Mouse (Mus musculus): ENCODE measurements around the gene Hnrnpu. TPM values are rescaled to one million over a fixed set of nuclear protein-coding genes. Genes with fewer than 3 reads are reported as not detected.
"Not testable (repeated sequence)": the region's sequence is repeated elsewhere in the genome, so short reads cannot be mapped to it uniquely, and the experiment has no call there.

The Hnrnpu gene
- total RNA-seq, 2 experiments from 2014 or later: 431 to 439 TPM

GRCm38 (mm10) chr1:178318002-178318388 lies 19.6 kb downstream of the Hnrnpu start:
- H3K4me3 ChIP-seq: peak overlapping the region; percentile 77
- no peak for TF ChIP-seq CTCF (conservative IDR thresholded peaks at IDR 0.05)
- peak; percentile 87 to 91 for DNase-seq (ENCODE audit: low spot score in 2 of 2)

GRCm38 (mm10) chr1:178317275-178318001 lies 20.2 kb downstream of the Hnrnpu start:
- peak overlapping the region; percentile 100 for H3K27ac ChIP-seq
- peak overlapping the region; percentile 77 for H3K4me3 ChIP-seq
- DNase-seq (ENCODE audit: low spot score in 2 of 2): no peak
- TF ChIP-seq CTCF (conservative IDR thresholded peaks at IDR 0.05): no peak

More at GRCm38 (mm10) chr1:178318002-178318388, 19.6 kb downstream of the Hnrnpu start:
- H3K27ac ChIP-seq: peak overlapping the region; percentile 100

DNA sequence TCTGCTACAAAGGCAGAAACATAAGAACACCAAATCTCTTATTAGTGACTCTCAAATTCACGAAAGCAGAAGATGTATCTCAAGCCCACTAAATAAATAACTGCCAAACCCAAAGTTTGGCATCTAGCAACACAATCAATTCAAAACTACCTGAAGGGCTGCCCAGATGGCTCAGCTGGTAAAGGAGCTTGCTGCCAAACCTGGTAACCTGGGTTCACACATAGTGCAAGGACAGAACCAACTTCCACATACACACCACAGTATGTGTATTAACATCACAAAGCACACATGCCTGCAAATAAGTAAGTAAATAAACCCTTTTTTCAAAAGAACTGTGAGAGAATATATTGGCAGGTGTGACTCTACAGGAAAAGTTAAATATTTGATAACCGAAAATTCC lies 23.4 kb downstream of the Hnrnpu start:
- no peak overlapping the region for H3K27ac ChIP-seq
- TF ChIP-seq CTCF (conservative IDR thresholded peaks at IDR 0.05): no peak
- H3K4me3 ChIP-seq: no peak overlapping the region
- DNase-seq (ENCODE audit: low spot score in 2 of 2): no peak

- no peak for DNase-seq (ENCODE audit: low spot score in 2 of 2)
- Histone ChIP-seq H3K4me3 (no peak overlapping the region), H3K27ac (no peak overlapping the region)
- TF ChIP-seq CTCF (conservative IDR thresholded peaks at IDR 0.05): no peak
These were observed 24.5 kb downstream of the Hnrnpu start for GRCm38 (mm10) chr1:178313039-178313597.

- no peak overlapping the region for H3K4me3 ChIP-seq
- no peak overlapping the region for H3K27ac ChIP-seq
- TF ChIP-seq CTCF (conservative IDR thresholded peaks at IDR 0.05): peak; percentile 73
- no peak for DNase-seq (ENCODE audit: low spot score in 2 of 2)
These were observed 27.5 kb downstream of the Hnrnpu start for GRCm38 (mm10) chr1:178310128-178310527.

GRCm38 (mm10) chr1:178309487-178309886 lies 28.1 kb downstream of the Hnrnpu start:
- no peak for DNase-seq (ENCODE audit: low spot score in 2 of 2)
- Histone ChIP-seq H3K4me3 (no peak overlapping the region), H3K27ac (no peak overlapping the region)
- TF ChIP-seq CTCF (conservative IDR thresholded peaks at IDR 0.05): no peak

GRCm38 (mm10) chr1:178303425-178303824 lies 34.2 kb downstream of the Hnrnpu start:
- peak; percentile 88 for TF ChIP-seq CTCF (conservative IDR thresholded peaks at IDR 0.05)

DNA sequence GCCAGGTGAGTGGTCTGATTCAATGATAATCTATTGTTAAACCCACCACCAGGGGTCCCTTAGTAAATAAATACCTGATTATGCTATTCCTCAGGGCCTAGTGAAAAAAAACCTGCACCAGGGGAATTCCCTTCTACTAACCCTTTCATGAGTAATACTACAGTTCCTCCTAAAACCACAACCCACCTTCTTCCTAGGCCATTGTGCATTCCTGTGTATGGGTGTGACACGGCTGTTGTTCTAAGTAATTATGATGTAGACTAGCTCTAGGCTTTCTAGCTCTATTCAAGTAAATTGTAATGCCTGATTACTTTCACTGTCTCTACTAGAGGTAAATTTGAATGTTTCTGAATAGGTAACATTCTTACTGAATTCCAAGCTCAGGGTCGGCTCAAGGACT lies 36.3 kb downstream of the Hnrnpu start:
- not testable (repeated sequence) for H3K27ac ChIP-seq; H3K4me3 ChIP-seq; DNase-seq (ENCODE audit: low spot score in 2 of 2)

More at GRCm38 (mm10) chr1:178303425-178303824, 34.2 kb downstream of the Hnrnpu start:
- Histone ChIP-seq H3K4me3 (no peak overlapping the region), H3K27ac (no peak overlapping the region)
- peak in 1 of 2 experiments; percentile 81 for DNase-seq (ENCODE audit: low spot score in 2 of 2)

DNA sequence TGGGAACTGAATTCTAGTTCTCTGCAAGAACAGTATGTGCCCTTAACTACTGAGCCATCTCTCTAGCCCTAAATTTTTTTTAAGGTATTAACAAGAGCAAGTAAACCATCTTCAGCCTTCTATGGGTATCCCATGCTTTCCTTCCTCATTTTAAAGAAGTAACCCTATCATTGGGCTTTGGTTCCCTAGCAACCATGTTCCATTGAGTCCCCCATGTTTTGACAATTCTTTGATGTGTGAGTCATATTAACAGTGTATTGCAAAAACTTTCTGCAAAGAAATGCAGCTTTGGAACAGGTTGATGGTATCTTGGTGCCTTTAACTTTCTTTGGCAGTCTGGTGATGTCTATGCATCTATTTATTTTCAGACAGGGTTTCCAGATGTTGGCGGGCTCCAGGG lies 43.5 kb downstream of the Hnrnpu start:
- H3K4me3 ChIP-seq: no peak overlapping the region

DNA sequence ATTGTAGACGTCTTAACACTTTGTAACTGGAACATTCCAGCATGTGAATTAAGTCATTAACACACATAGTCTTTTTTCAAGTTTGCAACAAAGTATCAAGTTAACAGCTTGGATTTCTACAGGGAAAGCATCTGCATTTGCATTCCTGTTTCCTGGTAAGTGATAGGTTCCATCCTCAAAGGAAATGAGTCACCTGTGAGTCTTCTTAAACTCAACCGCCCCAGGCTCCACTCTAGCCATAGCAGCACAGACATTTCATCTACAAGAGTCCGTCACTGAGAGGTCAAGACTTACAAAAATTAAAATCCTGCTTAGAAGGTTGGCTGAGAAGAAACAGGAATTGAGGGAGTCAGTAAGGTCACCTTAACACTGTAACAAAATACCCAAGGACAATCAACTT lies 45.9 kb downstream of the Hnrnpu start:
- no peak for TF ChIP-seq CTCF (conservative IDR thresholded peaks at IDR 0.05)
- Histone ChIP-seq H3K27ac (no peak overlapping the region), H3K4me3 (no peak overlapping the region)
- DNase-seq (ENCODE audit: low spot score in 2 of 2): no peak

More for the DNA sequence above, 43.5 kb downstream of the Hnrnpu start:
- no peak for TF ChIP-seq CTCF (conservative IDR thresholded peaks at IDR 0.05)
- no peak overlapping the region for H3K27ac ChIP-seq
- DNase-seq (ENCODE audit: low spot score in 2 of 2): no peak

DNA sequence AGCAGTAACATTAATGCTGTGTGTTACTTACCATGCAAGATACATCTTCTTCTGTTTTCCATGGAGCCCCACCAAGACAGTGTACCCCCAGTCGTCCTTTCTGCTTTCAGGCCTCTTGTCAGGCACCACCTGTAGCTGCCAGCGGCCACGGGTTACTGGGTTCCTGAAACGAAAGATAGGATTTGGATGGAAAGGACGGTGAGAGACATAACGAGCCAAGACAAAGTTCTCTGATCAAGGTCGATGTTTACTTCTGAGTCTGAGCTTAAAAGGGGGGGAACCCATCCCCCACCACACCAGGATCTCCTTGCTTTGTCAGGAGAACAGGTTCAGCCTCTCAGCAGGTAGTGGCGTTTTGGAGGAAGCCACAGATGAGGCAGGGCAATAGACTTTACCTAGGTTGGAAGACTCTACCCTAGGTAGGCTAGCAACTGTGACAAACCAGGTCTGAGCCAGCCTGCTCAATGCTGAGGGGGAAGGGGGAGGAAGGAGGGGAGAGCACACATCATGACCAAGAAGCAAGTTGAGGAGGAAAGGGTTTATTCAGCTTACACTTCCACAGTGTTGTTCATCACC lies 49.9 kb downstream of the Hnrnpu start:
- H3K4me3 ChIP-seq: no peak overlapping the region
- no peak for DNase-seq (ENCODE audit: low spot score in 2 of 2)
- no peak overlapping the region for H3K27ac ChIP-seq
- no peak for TF ChIP-seq CTCF (conservative IDR thresholded peaks at IDR 0.05)

GRCm38 (mm10) chr1:178283946-178284720 lies 53.5 kb downstream of the Hnrnpu start:
- no peak overlapping the region for H3K4me3 ChIP-seq
- H3K27ac ChIP-seq: no peak overlapping the region
- no peak for DNase-seq (ENCODE audit: low spot score in 2 of 2)
- no peak for TF ChIP-seq CTCF (conservative IDR thresholded peaks at IDR 0.05)

GRCm38 (mm10) chr1:178283314-178283713 lies 54.3 kb downstream of the Hnrnpu start:
- DNase-seq (ENCODE audit: low spot score in 2 of 2); H3K4me3 ChIP-seq; H3K27ac ChIP-seq: not testable (repeated sequence)

Data from layer of hippocampus, adult 2 months (tissue).